Mouse (Mus musculus): ENCODE data around the gene Golgb1. TPM values are rescaled to one million over a fixed set of nuclear protein-coding genes. Genes with fewer than 3 reads are reported as not detected.

The Golgb1 gene
- total and polyA plus RNA-seq, 3 experiments: 11.0 to 39.3 (median 30.0) TPM

DNA sequence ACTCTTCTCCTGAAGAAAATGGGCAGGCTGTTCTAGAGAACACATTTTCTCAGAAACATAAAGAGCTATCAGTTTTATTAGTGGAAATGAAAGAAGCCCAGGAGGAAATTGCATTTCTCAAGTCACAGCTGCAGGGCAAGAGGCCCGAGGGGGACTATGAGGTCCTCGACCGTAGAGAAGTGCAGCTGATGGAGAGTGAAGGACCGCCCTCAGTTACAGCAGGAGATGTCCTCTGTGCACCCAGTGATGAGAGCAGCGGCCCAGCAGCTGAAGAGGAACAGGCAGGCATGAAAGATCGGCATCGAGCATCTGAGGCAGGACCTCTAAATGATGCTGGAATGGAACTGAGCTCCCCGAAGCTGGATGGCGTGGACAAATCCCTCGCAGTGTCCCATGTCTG is 37.0 kb downstream of the Golgb1 start:
- TF ChIP-seq TAL1 (conservative IDR thresholded peaks at IDR 0.05; ENCODE audit: low read depth, low read length) (no peak), GATA1 (IDR thresholded peaks at IDR 0.05; ENCODE audit: borderline replicate concordance, low read length) (no peak), CTCF (IDR thresholded peaks at IDR 0.05; ENCODE audit: low read depth, low read length) (no peak), POLR2AphosphoS5 (IDR thresholded peaks at IDR 0.05; ENCODE audit: insufficient replicate concordance, low read depth, low read length) (no peak), GATA2 (IDR thresholded peaks at IDR 0.05; ENCODE audit: borderline replicate concordance, low read depth, low read length) (no peak)
- Histone ChIP-seq H3K4me1 (ENCODE audit: insufficient read depth, low read depth, low read length) (no peaks in the 10 kb centered on the region), H3K4me3 (ENCODE audit: low read depth, low read length) (no peak overlapping the region), H3K27me3 (ENCODE audit: insufficient read depth, low read length) (no peaks in the 10 kb centered on the region), H3K36me3 (replicated peaks) (peaks cover 77% of the 10 kb centered on the region), H3K9me3 (replicated peaks) (no peaks in the 10 kb centered on the region)
- DNase-seq (ENCODE audit: low spot score): no peak
- no peak for ATAC-seq (ENCODE audit: extremely low read depth, insufficient number of reproducible peaks, low FRiP score, poor library complexity, severe bottlenecking)

DNA sequence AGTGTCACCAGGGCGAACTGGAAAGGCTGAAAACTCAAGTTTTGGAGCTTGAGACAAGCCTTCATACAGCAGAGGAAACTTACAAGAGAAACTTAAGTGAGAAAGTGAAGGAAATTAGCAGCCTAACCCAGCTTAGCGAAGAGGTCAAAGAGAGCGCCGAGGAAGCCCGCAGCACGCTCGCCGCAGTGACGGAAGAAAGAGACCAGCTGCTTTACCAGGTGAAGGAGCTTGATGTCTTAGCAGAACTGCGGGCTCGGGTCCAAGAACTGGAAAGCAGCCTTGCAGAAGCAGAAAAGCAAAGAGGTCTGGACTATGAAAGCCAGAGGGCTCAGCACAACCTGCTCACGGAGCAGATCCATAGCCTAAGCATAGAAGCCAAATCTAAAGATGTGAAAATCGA is 37.4 kb downstream of the Golgb1 start:
- Histone ChIP-seq H3K27me3 (ENCODE audit: insufficient read depth, low read length) (no peaks in the 10 kb centered on the region), H3K36me3 (replicated peaks) (peaks cover 75% of the 10 kb centered on the region), H3K9me3 (replicated peaks) (no peaks in the 10 kb centered on the region), H3K4me1 (ENCODE audit: insufficient read depth, low read depth, low read length) (no peaks in the 10 kb centered on the region), H3K4me3 (ENCODE audit: low read depth, low read length) (no peak overlapping the region)
- TF ChIP-seq POLR2AphosphoS5 (IDR thresholded peaks at IDR 0.05; ENCODE audit: insufficient replicate concordance, low read depth, low read length) (no peak), CTCF (IDR thresholded peaks at IDR 0.05; ENCODE audit: low read depth, low read length) (no peak), GATA1 (IDR thresholded peaks at IDR 0.05; ENCODE audit: borderline replicate concordance, low read length) (no peak)
- ATAC-seq (ENCODE audit: extremely low read depth, insufficient number of reproducible peaks, low FRiP score, poor library complexity, severe bottlenecking): no peak
- no peak for DNase-seq (ENCODE audit: low spot score)

DNA sequence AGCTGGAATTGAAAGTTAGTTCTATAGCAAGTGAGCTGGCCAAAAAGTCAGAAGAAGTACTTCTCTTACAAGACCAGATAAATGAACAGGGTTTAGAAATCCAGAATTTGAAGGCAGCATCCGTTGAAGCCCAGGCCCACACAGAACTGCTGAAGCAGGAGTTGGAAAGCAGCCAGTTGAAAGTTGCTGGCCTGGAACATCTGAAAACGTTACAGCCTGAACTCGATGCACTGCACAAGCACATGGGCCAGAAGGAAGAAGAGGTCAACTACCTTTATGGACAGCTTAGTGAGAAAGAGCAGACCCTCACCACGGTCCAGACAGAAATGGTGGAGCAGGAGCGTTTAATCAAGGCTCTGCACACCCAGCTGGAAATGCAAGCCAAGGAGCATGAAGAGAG is 39.3 kb downstream of the Golgb1 start:
- Histone ChIP-seq H3K27me3 (ENCODE audit: insufficient read depth, low read length) (no peaks in the 10 kb centered on the region), H3K9me3 (replicated peaks) (no peaks in the 10 kb centered on the region), H3K4me1 (ENCODE audit: insufficient read depth, low read depth, low read length) (no peaks in the 10 kb centered on the region), H3K4me3 (ENCODE audit: low read depth, low read length) (no peak overlapping the region), H3K36me3 (replicated peaks) (peaks cover 78% of the 10 kb centered on the region)
- no peak for ATAC-seq (ENCODE audit: extremely low read depth, insufficient number of reproducible peaks, low FRiP score, poor library complexity, severe bottlenecking)
- DNase-seq (ENCODE audit: low spot score): no peak
- TF ChIP-seq TAL1 (conservative IDR thresholded peaks at IDR 0.05; ENCODE audit: low read depth, low read length) (no peak), POLR2AphosphoS5 (IDR thresholded peaks at IDR 0.05; ENCODE audit: insufficient replicate concordance, low read depth, low read length) (no peak), GATA1 (IDR thresholded peaks at IDR 0.05; ENCODE audit: borderline replicate concordance, low read length) (no peak), GATA2 (IDR thresholded peaks at IDR 0.05; ENCODE audit: borderline replicate concordance, low read depth, low read length) (no peak), CTCF (IDR thresholded peaks at IDR 0.05; ENCODE audit: low read depth, low read length) (no peak)

DNA sequence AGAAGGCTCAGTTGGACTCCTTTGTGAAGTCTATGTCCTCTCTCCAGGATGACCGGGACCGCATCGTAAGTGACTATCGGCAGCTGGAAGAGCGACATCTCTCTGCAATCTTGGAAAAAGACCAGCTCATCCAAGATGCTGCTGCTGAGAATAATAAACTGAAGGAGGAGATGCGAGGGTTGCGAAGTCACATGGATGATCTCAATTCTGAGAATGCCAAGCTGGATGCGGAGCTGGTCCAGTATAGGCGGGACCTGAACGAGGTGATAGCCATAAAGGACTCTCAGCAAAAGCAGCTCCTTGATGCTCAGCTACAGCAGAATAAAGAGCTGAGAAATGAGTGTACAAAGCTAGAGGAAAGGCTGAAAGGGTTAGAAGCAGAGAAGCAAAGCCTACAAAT is 43.6 kb downstream of the Golgb1 start:
- Histone ChIP-seq H3K27me3 (ENCODE audit: insufficient read depth, low read length) (no peaks in the 10 kb centered on the region), H3K36me3 (replicated peaks) (peaks cover 86% of the 10 kb centered on the region), H3K4me1 (ENCODE audit: insufficient read depth, low read depth, low read length) (peaks cover 6% of the 10 kb centered on the region), H3K4me3 (ENCODE audit: low read depth, low read length) (no peak overlapping the region), H3K9me3 (replicated peaks) (no peaks in the 10 kb centered on the region)
- DNase-seq (ENCODE audit: low spot score) (no peak), ATAC-seq (ENCODE audit: extremely low read depth, insufficient number of reproducible peaks, low FRiP score, poor library complexity, severe bottlenecking) (no peak)
- TF ChIP-seq TAL1 (conservative IDR thresholded peaks at IDR 0.05; ENCODE audit: low read depth, low read length) (no peak), GATA2 (IDR thresholded peaks at IDR 0.05; ENCODE audit: borderline replicate concordance, low read depth, low read length) (no peak), GATA1 (IDR thresholded peaks at IDR 0.05; ENCODE audit: borderline replicate concordance, low read length) (no peak), CTCF (IDR thresholded peaks at IDR 0.05; ENCODE audit: low read depth, low read length) (no peak), POLR2AphosphoS5 (IDR thresholded peaks at IDR 0.05; ENCODE audit: insufficient replicate concordance, low read depth, low read length) (no peak)

DNA sequence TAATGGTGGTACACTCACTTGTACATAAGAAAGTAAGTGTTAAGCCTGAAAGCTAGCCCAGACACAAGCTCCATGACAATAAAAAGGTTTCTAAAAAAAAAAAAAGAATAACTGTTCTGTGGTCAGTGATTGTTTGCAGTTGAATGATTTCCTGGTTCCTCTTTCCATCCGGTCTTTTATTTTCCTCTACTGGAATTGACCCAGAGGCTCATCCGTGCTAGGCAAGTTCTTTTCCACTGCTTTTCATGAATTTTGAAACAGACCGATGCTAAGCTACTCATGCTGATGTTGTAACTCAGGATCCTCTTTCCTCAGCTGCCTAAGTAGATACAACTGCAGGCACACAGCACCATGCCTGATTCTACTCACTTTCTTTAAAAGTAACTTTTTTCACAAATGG is 45.5 kb downstream of the Golgb1 start:
- ATAC-seq (ENCODE audit: extremely low read depth, insufficient number of reproducible peaks, low FRiP score, poor library complexity, severe bottlenecking) (no peak), DNase-seq (ENCODE audit: low spot score) (no peak)
- no peak overlapping the region for H3K4me3 ChIP-seq (ENCODE audit: low read depth, low read length)
- TF ChIP-seq TAL1 (conservative IDR thresholded peaks at IDR 0.05; ENCODE audit: low read depth, low read length) (no peak), CTCF (IDR thresholded peaks at IDR 0.05; ENCODE audit: low read depth, low read length) (no peak), POLR2AphosphoS5 (IDR thresholded peaks at IDR 0.05; ENCODE audit: insufficient replicate concordance, low read depth, low read length) (no peak), GATA1 (IDR thresholded peaks at IDR 0.05; ENCODE audit: borderline replicate concordance, low read length) (no peak), GATA2 (IDR thresholded peaks at IDR 0.05; ENCODE audit: borderline replicate concordance, low read depth, low read length) (no peak)
- no peaks in the 10 kb centered on the region for H3K9me3 ChIP-seq (replicated peaks)
- H3K36me3 ChIP-seq (replicated peaks): peaks cover 83% of the 10 kb centered on the region
- peaks cover 6% of the 10 kb centered on the region for H3K4me1 ChIP-seq (ENCODE audit: insufficient read depth, low read depth, low read length)
- H3K27me3 ChIP-seq (ENCODE audit: insufficient read depth, low read length): no peaks in the 10 kb centered on the region

DNA sequence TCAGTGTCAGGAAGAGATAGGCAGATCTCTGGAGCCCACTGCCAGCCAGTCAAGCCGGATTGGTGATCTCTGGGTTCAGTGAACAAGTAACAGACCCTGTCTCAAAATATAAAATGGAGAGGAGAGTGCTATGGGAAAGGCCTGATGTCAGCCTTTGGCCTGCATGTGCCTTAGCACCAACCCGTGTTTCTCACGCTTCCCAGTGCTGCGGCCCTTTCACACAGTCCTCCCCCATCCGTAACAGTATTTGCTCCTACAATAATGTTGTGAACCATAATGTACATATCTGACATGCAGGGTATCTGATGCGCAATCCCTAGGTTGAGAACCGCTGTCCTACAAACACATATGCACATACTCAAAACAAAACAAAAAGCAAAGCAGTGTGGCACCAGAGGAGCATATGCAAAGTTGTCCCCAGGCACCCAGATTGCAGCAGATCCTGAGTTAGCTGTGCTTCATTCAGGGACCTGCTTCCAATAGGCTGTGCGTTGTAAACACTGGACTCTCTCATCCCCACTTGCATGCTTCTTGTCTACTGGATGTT is 46.2 kb downstream of the Golgb1 start:
- H3K4me3 ChIP-seq (ENCODE audit: low read depth, low read length): no peak overlapping the region
- H3K4me1 ChIP-seq (ENCODE audit: insufficient read depth, low read depth, low read length): peaks cover 6% of the 10 kb centered on the region
- no peak for TF ChIP-seq TAL1 (conservative IDR thresholded peaks at IDR 0.05; ENCODE audit: low read depth, low read length)
- peaks cover 83% of the 10 kb centered on the region for H3K36me3 ChIP-seq (replicated peaks)
- no peaks in the 10 kb centered on the region for H3K27me3 ChIP-seq (ENCODE audit: insufficient read depth, low read length)
- no peak for DNase-seq (ENCODE audit: low spot score)
- ATAC-seq (ENCODE audit: extremely low read depth, insufficient number of reproducible peaks, low FRiP score, poor library complexity, severe bottlenecking): no peak
- no peaks in the 10 kb centered on the region for H3K9me3 ChIP-seq (replicated peaks)

DNA sequence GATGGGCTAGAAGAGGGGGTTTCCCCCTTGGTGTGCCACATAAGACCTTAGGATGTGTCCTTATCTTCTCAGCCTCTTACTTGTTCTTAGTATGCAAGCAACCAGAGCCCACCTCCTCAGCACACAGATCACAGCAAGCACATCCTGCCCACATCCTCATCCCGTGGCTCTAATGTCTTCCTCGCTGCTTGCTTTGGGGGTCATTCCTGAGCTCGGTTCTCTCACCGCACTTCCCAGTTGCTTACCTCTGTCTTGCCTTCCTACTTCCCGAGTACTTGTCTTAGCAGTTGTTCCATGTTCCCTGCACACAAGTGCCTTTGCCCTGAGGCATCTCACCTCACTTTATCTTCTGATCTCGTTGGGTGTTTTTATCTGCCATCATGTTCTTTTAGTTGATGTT is 47.0 kb downstream of the Golgb1 start:
- H3K9me3 ChIP-seq (replicated peaks): no peaks in the 10 kb centered on the region
- peaks cover 6% of the 10 kb centered on the region for H3K4me1 ChIP-seq (ENCODE audit: insufficient read depth, low read depth, low read length)
- no peak for DNase-seq (ENCODE audit: low spot score)
- H3K27me3 ChIP-seq (ENCODE audit: insufficient read depth, low read length): no peaks in the 10 kb centered on the region
- no peak for TF ChIP-seq GATA1 (IDR thresholded peaks at IDR 0.05; ENCODE audit: borderline replicate concordance, low read length)
- no peak for TF ChIP-seq POLR2AphosphoS5 (IDR thresholded peaks at IDR 0.05; ENCODE audit: insufficient replicate concordance, low read depth, low read length)
- TF ChIP-seq TAL1 (conservative IDR thresholded peaks at IDR 0.05; ENCODE audit: low read depth, low read length): no peak
- TF ChIP-seq GATA2 (IDR thresholded peaks at IDR 0.05; ENCODE audit: borderline replicate concordance, low read depth, low read length): no peak
- no peak for TF ChIP-seq CTCF (IDR thresholded peaks at IDR 0.05; ENCODE audit: low read depth, low read length)
- H3K36me3 ChIP-seq (replicated peaks): peaks cover 84% of the 10 kb centered on the region
- no peak overlapping the region for H3K4me3 ChIP-seq (ENCODE audit: low read depth, low read length)
- ATAC-seq (ENCODE audit: extremely low read depth, insufficient number of reproducible peaks, low FRiP score, poor library complexity, severe bottlenecking): no peak
